Mouse (Mus musculus): ENCODE data around the gene Pcolce. TPM values are rescaled to one million over a fixed set of nuclear protein-coding genes. Genes with fewer than 3 reads are reported as not detected.

Gene Pcolce
- polyA plus RNA-seq, 1 experiment from 2014 or later, result 44.6 TPM

DNA sequence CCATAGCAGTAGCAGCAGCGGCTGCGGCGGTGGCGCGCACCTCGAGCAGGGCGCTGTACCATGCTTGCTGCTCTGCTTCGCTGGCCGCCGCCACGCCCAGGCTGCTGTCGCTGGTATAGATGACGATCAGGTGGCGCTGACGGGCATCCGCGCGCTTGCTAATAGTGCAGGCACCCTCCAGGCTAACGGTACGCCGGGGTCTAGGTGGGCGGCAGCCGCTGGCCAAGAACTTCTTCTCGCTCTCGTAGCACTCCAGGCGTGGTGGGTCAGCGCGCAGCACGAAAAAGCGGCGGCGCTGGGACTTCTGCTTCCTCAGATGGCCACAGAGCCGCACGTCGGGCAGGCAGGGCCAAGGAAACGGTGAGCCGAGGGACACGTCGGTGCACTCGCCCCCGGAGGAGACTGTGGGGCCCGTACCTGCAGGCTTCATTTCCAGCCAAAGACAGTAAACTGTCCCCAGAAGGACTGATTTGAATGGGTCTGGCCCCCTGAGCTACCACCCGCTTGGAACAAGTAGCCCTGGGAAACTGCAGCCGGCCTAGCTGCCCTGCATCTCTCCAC is 31.6 kb upstream of the Pcolce start:
- H3K9me3 ChIP-seq (ENCODE audit: control insufficient read depth), result no peaks in the 10 kb centered on the region
- H3K27ac ChIP-seq (ENCODE audit: low read depth, low read length), result no peak overlapping the region
- peak; percentile 23 for TF ChIP-seq CTCF (IDR thresholded peaks at IDR 0.05; ENCODE audit: low read depth)
- peak overlapping the region; percentile 20 for H3K4me3 ChIP-seq (ENCODE audit: low read depth, low read length)
- WGBS, result 7% methylated on average over 44 of the region's 44 CpGs
- H3K4me2 ChIP-seq (replicated peaks; ENCODE audit: low read depth), result peak overlapping the region; percentile 58
- ATAC-seq, result 0 out of 2 replicates have a peak, but pooled peaks have one; percentile 24
- H3K4me1 ChIP-seq (replicated peaks; ENCODE audit: control insufficient read depth, insufficient read depth, low read length), result no peaks in the 10 kb centered on the region
- H3K9ac ChIP-seq (ENCODE audit: low read depth, low read length), result no peak overlapping the region
- H3K36me3 ChIP-seq (ENCODE audit: control insufficient read depth, insufficient read depth), result peaks cover 27% of the 10 kb centered on the region
- peaks cover 23% of the 10 kb centered on the region for H3K27me3 ChIP-seq (replicated peaks; ENCODE audit: control insufficient read depth, insufficient read depth, low read length)

DNA sequence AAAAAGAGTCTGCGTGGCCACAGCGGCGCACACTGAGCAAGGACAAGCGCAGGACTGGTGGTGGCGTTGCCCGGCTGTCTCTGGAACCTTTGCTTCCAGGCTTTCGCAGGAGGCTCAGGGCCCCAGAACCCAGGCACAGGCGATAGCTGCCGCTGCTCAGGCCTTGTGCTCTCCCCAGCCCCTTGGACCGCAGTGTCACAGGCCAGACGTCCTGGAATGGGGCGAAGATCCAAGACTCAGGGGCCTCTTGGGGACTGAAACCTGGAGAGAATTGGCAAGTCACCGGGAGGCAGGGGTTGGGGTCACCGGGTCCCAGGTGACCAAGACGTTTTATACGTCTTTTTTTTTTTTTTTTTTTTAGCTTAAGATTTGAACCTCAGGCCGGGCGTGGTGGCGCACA is 30.9 kb upstream of the Pcolce start:
- H3K4me2 ChIP-seq (replicated peaks; ENCODE audit: low read depth), result no peak overlapping the region
- peaks cover 34% of the 10 kb centered on the region for H3K36me3 ChIP-seq (ENCODE audit: control insufficient read depth, insufficient read depth)
- H3K27me3 ChIP-seq (replicated peaks; ENCODE audit: control insufficient read depth, insufficient read depth, low read length), result peaks cover 23% of the 10 kb centered on the region
- H3K9me3 ChIP-seq (ENCODE audit: control insufficient read depth), result no peaks in the 10 kb centered on the region
- no peak for ATAC-seq
- 53% methylated on average over 19 of the region's 19 CpGs for WGBS
- no peak overlapping the region for H3K4me3 ChIP-seq (ENCODE audit: low read depth, low read length)
- no peak overlapping the region for H3K27ac ChIP-seq (ENCODE audit: low read depth, low read length)
- no peak for TF ChIP-seq CTCF (IDR thresholded peaks at IDR 0.05; ENCODE audit: low read depth)
- no peaks in the 10 kb centered on the region for H3K4me1 ChIP-seq (replicated peaks; ENCODE audit: control insufficient read depth, insufficient read depth, low read length)
- no peak overlapping the region for H3K9ac ChIP-seq (ENCODE audit: low read depth, low read length)

DNA sequence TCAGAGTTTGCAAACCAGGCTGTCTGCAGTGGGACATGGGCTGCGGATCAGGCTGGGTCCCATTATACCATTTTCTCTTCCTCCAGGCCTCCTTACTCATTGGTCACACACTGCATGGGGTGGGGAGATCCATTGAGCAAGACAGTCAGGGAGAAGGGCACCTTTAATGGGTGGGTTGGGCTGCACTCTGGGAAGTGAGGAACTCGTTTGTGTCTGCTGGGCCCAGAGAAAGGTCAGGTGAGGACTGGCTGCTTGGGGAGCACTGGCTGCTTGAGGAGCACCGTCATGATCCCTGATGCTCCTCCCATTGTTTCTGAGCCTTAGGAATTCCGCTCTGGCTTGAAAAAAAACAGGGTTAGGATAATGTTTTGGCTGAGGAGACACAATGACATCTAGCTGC is 29.3 kb upstream of the Pcolce start:
- Histone ChIP-seq H3K4me3 (ENCODE audit: low read depth, low read length) (no peak overlapping the region), H3K4me1 (replicated peaks; ENCODE audit: control insufficient read depth, insufficient read depth, low read length) (no peaks in the 10 kb centered on the region), H3K27ac (ENCODE audit: low read depth, low read length) (no peak overlapping the region), H3K27me3 (replicated peaks; ENCODE audit: control insufficient read depth, insufficient read depth, low read length) (peaks cover 23% of the 10 kb centered on the region), H3K9me3 (ENCODE audit: control insufficient read depth) (no peaks in the 10 kb centered on the region), H3K9ac (ENCODE audit: low read depth, low read length) (no peak overlapping the region), H3K4me2 (replicated peaks; ENCODE audit: low read depth) (no peak overlapping the region), H3K36me3 (ENCODE audit: control insufficient read depth, insufficient read depth) (peaks cover 50% of the 10 kb centered on the region)
- ATAC-seq, result no peak
- WGBS, result 46% methylated on average over 4 of the region's 4 CpGs
- TF ChIP-seq CTCF (IDR thresholded peaks at IDR 0.05; ENCODE audit: low read depth), result no peak

DNA sequence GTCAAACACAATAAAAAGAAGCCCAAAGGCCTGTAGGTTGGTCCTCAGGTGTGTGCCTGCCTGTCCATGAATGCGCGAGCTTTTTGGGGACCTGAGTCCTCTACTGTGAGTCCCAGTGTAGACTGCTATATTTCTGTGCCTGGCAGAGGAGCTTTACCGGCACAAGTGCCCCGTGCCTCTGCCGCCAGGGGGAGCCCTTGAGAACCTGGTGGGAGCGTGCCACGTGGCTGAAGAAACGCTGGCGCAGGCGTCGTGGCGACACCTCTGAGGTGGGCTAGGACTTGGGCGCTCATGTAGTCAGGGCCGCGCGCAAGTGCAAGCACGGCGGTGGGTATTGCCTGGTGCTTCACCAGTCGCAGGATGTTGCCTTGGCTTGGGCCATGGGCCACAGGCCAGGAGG is 27.5 kb upstream of the Pcolce start, which contains the start of gene Sap25:
TSS of gene Sap25 (plus strand) at position 281 of the 400 bp plus-strand sequence.
- no peak within 1 kb of the TSS for H3K9ac ChIP-seq (ENCODE audit: low read depth, low read length)
- H3K4me3 ChIP-seq (ENCODE audit: low read depth, low read length), result no peak within 1 kb of the TSS
- peaks cover 23% of the 10 kb centered on the region for H3K27me3 ChIP-seq (replicated peaks; ENCODE audit: control insufficient read depth, insufficient read depth, low read length)
- TF ChIP-seq CTCF (IDR thresholded peaks at IDR 0.05; ENCODE audit: low read depth), result peak; percentile 67
- no peak within 1 kb of the TSS for H3K4me2 ChIP-seq (replicated peaks; ENCODE audit: low read depth)
- H3K4me1 ChIP-seq (replicated peaks; ENCODE audit: control insufficient read depth, insufficient read depth, low read length), result no peaks in the 10 kb centered on the region
- H3K36me3 ChIP-seq (ENCODE audit: control insufficient read depth, insufficient read depth), result peaks cover 68% of the 10 kb centered on the region
- no peak within 1 kb of the TSS for H3K27ac ChIP-seq (ENCODE audit: low read depth, low read length)
- WGBS, result 88% methylated on average over 19 of the region's 19 CpGs
- H3K9me3 ChIP-seq (ENCODE audit: control insufficient read depth), result no peaks in the 10 kb centered on the region
- ATAC-seq, result no peak

DNA sequence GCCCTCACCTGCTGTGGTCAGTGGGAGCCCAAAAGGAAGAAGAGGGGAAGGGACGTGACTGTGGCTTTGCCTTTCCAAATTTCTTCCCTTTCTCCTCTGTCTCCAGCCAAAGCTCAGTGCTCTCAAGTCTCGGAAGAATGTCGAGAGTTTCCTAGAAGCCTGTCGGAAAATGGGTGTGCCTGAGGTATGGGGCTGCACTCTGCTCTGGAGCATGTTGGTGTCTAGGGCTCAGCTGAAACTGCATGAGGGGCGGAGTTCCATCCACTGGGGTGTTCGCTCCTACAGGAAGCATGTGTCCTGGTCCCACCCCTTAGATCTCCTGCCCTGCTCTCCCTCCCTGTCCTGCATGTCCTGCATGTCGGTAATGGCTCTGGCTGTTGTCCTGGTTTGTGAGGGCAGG is 25.9 kb upstream of the Pcolce start:
- Histone ChIP-seq H3K27me3 (replicated peaks; ENCODE audit: control insufficient read depth, insufficient read depth, low read length) (peaks cover 9% of the 10 kb centered on the region), H3K4me1 (replicated peaks; ENCODE audit: control insufficient read depth, insufficient read depth, low read length) (no peaks in the 10 kb centered on the region), H3K4me2 (replicated peaks; ENCODE audit: low read depth) (no peak overlapping the region), H3K9ac (ENCODE audit: low read depth, low read length) (no peak overlapping the region), H3K36me3 (ENCODE audit: control insufficient read depth, insufficient read depth) (peaks cover 77% of the 10 kb centered on the region), H3K27ac (ENCODE audit: low read depth, low read length) (no peak overlapping the region), H3K9me3 (ENCODE audit: control insufficient read depth) (no peaks in the 10 kb centered on the region), H3K4me3 (ENCODE audit: low read depth, low read length) (no peak overlapping the region)
- TF ChIP-seq CTCF (IDR thresholded peaks at IDR 0.05; ENCODE audit: low read depth), result no peak
- WGBS, result 74% methylated on average over 7 of the region's 7 CpGs
- no peak for ATAC-seq

DNA sequence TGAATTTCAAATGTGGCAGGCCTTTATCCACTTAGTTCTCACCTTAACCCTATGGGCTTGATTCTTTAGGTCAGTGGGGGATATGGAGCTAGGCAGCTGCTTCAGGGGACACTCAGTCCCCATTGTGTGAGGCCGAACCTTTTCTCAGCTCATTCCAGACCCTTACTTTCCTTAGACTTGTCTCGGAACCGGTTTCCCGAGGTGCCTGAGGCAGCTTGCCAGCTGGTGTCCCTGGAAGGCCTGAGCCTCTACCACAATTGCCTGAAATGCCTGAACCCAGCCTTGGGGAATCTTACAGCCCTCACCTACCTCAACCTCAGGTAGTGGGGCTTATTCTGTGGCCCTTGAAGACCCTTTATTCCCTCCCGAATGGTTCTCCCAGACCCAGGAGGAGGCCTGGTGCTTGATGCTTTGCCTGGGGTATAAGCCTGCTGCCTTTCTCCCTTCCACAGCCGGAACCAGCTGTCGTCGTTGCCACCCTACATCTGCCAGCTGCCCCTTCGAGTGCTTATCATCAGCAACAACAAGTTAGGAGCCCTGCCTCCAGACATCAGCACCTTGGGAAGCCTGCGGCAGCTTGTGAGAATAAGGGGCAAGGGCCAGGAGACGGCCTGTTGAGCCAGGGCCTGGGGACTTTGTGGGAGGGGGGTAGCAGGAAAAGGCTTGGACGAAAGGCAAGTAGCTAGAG is 20.0 kb upstream of the Pcolce start:
- TF ChIP-seq CTCF (IDR thresholded peaks at IDR 0.05; ENCODE audit: low read depth), result no peak
- no peak overlapping the region for H3K9ac ChIP-seq (ENCODE audit: low read depth, low read length)
- no peaks in the 10 kb centered on the region for H3K27me3 ChIP-seq (replicated peaks; ENCODE audit: control insufficient read depth, insufficient read depth, low read length)
- H3K27ac ChIP-seq (ENCODE audit: low read depth, low read length), result peak overlapping the region; percentile 73
- H3K4me1 ChIP-seq (replicated peaks; ENCODE audit: control insufficient read depth, insufficient read depth, low read length), result peaks cover 15% of the 10 kb centered on the region
- 68% methylated on average over 12 of the region's 12 CpGs for WGBS
- no peak overlapping the region for H3K4me3 ChIP-seq (ENCODE audit: low read depth, low read length)
- H3K36me3 ChIP-seq (ENCODE audit: control insufficient read depth, insufficient read depth), result peaks cover 43% of the 10 kb centered on the region
- no peaks in the 10 kb centered on the region for H3K9me3 ChIP-seq (ENCODE audit: control insufficient read depth)
- ATAC-seq, result no peak
- no peak overlapping the region for H3K4me2 ChIP-seq (replicated peaks; ENCODE audit: low read depth)

Data from intestine, postnatal 0 days (tissue).